ENCODE assay signal across 25 mouse cellular contexts in genomic region chr15:89336422-89336821, GRCm38 (mm10). TPM values are rescaled to one million over a fixed set of nuclear protein-coding genes. Genes with fewer than 3 reads are reported as not detected.
"Had no signal": no experiment of that assay in that cellular context is flagged by ENCODE, and none has a peak within 500 bp of the region (broad histone marks: within the 10 kb centered on the region; RNA-seq: fewer than 3 reads in every experiment).

No protein-coding gene starts in this region.

- DNase-seq: kidney, adult 9 months; kidney, postnatal 10 days; kidney, postnatal 4 days; lung, adult 2 months; lung, postnatal 14 days; lung, postnatal 4 days; midbrain, embryonic 14.5 days; thymus, adult 18-20 months; thymus, postnatal 36 days had no signal

- H3K27me3 ChIP-seq: intestine, embryonic 15.5 days; limb, embryonic 13.5 days; liver, embryonic 15.5 days had no signal

- ATAC-seq: intestine, embryonic 15.5 days had no signal

- H3K4me2 ChIP-seq: intestine, embryonic 15.5 days; limb, embryonic 13.5 days; liver, embryonic 15.5 days; midbrain, embryonic 11.5 days had no signal

- H3K4me1 ChIP-seq: intestine, embryonic 15.5 days; limb, embryonic 10.5 days; limb, embryonic 13.5 days; liver, embryonic 15.5 days had no signal

- H3K4me3 ChIP-seq: intestine, embryonic 15.5 days; limb, embryonic 10.5 days; limb, embryonic 13.5 days; liver, embryonic 15.5 days had no signal

- H3K9me3 ChIP-seq: intestine, embryonic 15.5 days; limb, embryonic 10.5 days; limb, embryonic 13.5 days; liver, embryonic 15.5 days had no signal

- H3K9ac ChIP-seq: intestine, embryonic 15.5 days; limb, embryonic 13.5 days; liver, embryonic 15.5 days had no signal

- H3K27ac ChIP-seq: intestine, embryonic 15.5 days; limb, embryonic 10.5 days; limb, embryonic 13.5 days; liver, embryonic 15.5 days had no signal

- H3K36me3 ChIP-seq: intestine, embryonic 15.5 days; limb, embryonic 10.5 days; limb, embryonic 13.5 days; liver, embryonic 15.5 days had no signal

RNA-seq across cellular contexts. Expression of gene Miox, which starts 2.2 kb away (rescaled TPM):
- total RNA-seq: layer of hippocampus, adult 18-20 months; layer of hippocampus, postnatal 14 days; left cerebral cortex, postnatal 25 days; megakaryocyte progenitor cell, adult 5-6 weeks; megakaryocyte-erythroid progenitor cell, adult 5-6 weeks; midbrain, postnatal 0 days had no signal
- polyA plus RNA-seq: limb, embryonic 10.5 days; limb, embryonic 13.5 days; lung, embryonic 16.5 days; midbrain, embryonic 11.5 days; midbrain, embryonic 14.5 days; midbrain, postnatal 0 days; neural tube, embryonic 11.5 days; neural tube, embryonic 14.5 days had no signal

RNA-seq across cellular contexts. Expression of gene Adm2, which starts 13.9 kb away (rescaled TPM):
- total RNA-seq: layer of hippocampus, adult 18-20 months; layer of hippocampus, postnatal 14 days; left cerebral cortex, postnatal 25 days; liver, adult 2 months; megakaryocyte progenitor cell, adult 5-6 weeks; megakaryocyte-erythroid progenitor cell, adult 5-6 weeks; midbrain, postnatal 0 days had no signal
- polyA plus RNA-seq: liver, adult 2 months; midbrain, embryonic 11.5 days; midbrain, embryonic 14.5 days; midbrain, postnatal 0 days; neural tube, embryonic 14.5 days; testis, adult 2 months had no signal
